Mouse (Mus musculus) c-Kit-negative CD71-positive TER-119-positive erythroid progenitor cells, embryonic 14.5 days (primary cell): ENCODE measurements around the gene Nwd1.

ENCODE experiments used
- DNase-seq: peaks from one replicate; pipeline ENCODE4 v3.0.0-alpha.2; 2013; ENCODE audit warnings: low read depth, low spot score

Gene Nwd1

DNA sequence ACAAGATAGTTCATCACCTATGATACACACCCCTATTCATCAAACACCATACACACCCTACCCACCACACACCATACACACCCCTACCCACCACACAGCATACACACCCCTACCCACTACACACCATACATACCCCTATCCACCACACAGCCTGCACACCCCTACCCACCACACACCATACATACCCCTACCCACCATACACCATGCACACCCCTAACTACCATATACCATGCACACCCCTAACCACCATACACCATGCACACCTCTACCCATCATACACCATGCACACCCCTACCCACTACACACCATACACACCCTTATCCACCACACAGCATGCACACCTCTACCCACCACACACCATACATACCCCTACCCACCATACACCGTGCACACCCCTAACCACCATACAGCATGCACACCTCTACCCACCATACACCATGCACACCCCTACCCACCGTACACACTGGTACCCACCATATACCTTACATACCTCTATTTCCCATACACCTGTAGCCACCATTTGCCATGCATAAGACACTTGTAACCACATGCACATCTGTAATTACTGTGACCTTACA, 51.9 kb downstream of the Nwd1 start:
- no peak for DNase-seq

DNA sequence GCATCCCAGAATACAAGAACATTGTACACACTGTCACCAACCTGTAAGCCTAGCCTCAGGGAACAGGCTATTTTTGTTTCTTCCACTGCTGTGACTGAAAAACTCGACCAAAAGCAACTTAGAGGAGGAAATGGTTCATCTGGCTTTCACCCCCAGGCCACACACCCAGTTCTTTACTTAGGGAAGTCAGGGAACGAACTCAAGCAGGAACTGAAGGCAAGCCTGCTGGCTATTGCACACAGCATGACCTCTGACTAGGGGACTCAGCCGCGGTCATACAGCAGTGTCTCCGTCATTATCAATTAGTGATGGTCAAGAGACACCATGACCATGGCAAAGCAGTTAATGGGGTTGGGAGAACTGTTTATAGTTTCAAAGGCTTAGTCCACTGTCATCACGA, 66.1 kb downstream of the Nwd1 start:
- no peak for DNase-seq

- DNase-seq: no peak
Measured at GRCm38 (mm10) chr8:72716594-72716993, 70.1 kb downstream of the Nwd1 start.

DNA sequence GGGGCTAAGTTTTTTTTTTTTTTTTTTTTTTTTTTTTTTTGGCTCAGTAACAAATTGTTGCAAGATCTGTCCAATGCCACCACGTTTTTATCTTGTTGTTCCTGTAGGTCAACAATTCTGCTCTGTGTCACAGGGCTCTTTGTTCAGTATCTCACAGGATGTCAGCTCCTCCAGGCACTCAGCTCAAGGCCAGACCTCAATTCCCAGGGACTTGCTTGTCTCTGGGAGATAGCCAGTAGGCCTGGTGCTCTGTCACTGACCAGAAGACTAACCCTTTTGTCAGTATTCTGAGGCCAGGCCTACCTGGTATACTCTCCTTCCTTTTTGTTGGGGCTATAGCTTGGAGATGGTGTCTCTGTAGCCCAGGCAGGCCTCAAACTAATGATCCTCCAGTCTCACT, 74.0 kb downstream of the Nwd1 start:
- DNase-seq: no peak

DNA sequence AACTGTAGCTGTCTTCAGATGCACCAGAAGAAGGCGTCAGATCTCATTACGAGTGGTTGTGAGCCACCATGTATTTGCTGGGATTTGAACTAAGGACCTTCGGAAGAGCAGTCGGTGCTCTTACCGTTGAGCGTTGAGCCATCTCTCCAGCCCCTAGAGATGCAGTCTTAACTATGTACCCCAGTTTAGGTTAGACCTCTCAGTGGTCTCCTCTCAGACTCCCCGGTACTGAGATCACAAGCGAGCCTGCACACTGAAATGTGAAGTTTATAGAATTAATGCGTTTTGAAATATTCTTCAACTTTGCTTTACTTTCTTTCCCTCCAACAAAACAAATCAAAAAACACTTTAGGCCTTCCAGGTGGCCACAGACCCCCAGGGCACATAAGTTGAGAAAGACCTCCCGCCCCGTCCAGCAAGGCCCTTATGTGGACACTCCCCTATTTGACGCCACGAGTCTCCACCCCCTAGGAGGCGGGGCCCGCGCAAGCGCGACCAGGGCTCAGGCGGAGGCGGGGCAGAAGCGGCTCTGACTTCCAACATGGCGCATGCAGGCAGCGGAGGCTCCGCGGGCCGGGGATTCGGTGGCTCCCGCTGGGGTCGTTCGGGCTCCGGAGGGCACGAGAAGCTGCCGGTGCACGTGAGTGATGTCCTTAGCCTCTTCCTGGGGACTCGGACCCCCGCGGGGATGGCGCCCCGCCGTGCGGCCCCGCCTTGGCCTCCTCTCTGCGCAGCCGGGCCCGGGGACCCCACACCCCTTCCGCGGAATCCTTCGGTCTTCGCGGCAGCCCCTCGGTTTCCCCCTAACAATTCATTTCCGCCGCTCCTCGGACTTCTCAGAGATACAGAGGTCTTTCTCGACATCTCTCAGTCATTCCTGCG, 76.5 kb downstream of the Nwd1 start, which contains the start of gene Sin3b:
Gene Sin3b, plus strand, starts transcription at position 517 of the 882 bp plus-strand sequence.
- DNase-seq: peak; percentile 80

GRCm38 (mm10) chr8:72723651-72724001, 77.1 kb downstream of the Nwd1 start:
- no peak for DNase-seq

DNA sequence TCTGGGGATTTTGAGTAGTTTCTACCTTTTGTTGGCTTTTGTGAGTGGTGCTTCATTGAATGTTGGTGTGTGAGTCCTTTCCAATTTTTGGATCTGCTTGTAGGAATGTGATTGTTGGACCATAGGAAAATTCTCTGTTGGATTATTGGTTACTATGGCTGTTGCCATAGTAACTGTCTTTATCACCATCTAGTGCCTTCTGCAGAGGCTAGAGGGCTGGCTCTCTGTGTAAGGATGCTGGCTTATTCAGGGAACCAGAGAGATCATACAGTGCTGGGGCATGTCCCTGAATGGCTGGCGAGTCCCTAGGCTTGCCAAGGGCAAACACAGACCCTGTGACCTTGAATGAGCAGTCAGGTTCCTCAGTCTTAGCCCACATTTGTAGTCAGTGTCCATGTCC, 82.1 kb downstream of the Nwd1 start:
- no peak for DNase-seq

DNA sequence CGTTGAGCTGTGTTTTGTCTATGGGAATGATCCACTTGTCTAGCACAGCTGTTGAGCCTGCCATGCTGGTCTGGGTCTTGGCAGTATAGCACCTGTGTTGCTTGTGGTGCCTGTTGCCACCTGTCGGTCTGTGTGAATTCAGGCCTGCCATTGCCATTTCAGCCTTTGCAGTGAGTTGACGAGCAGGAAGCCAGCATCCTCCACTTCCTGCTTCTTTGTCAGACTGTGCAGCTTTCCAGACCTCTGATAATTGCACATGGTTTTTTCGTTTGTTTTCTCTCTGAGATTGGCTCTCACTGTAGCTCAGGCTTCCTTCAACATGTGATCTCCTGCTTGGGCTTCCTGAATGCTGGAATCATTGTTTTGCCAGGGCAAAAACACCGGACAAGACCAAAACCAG, 88.5 kb downstream of the Nwd1 start:
- no peak for DNase-seq

GRCm38 (mm10) chr8:72736868-72737267, 90.4 kb downstream of the Nwd1 start:
- DNase-seq: no peak

DNA sequence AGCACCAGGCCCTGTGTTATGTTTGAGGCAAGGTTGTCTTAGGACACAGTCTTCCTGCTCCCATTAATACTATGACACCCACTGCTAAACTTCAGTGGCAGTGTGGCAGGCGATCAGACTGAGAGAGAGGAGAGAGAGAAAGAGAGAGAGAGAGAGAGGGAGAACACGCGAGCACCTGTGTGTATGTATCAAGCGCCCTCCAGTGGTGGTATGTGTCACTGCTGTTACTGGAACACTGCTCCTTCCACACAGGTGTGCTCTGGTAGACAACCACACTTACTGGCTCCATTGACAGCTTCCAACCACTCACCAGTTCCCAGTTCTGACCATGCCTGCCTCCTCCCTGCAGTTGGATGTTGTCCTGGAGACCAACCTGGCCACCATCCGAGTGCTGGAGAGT, 99.5 kb downstream of the Nwd1 start:
- no peak for DNase-seq

- DNase-seq: no peak
Measured at GRCm38 (mm10) chr8:72749846-72750245, 103.3 kb downstream of the Nwd1 start.

DNA sequence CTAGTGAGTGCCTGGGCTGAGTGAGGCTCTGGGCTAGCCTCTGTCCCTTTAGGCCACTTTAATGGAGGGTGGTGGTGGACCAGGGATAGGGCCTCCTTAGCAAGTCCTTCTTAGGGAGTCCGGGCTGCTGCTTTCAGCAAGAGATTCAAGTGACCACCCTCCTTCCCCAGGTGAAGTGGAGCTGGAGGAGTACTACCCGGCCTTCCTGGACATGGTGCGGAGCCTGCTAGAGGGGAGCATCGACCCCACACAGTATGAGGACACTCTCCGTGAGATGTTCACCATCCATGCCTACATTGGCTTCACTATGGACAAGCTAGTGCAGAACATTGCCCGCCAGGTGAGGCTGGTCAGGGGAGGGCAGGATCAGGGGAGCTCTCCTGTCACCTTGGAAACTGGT, 103.8 kb downstream of the Nwd1 start:
- no peak for DNase-seq

DNA sequence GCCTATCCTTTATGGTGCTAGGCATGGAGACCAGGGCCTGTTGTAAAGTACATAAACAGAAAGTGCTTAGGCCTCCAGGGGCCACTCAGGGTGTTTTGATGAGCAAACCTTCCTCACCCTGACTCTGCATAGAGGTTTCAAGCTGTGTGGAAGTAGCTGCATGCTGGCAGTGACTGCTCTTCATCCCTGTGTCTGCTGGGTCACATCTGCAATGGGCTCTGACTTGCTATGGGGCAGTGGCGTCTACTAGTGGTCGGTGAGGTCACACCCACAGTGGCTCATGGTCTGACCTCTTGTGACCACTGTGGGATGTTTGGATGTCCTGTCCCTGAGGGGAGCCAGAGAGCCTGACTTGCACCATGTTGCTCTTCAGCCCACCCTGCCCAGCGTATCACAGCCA, 104.6 kb downstream of the Nwd1 start:
- DNase-seq: no peak

GRCm38 (mm10) chr8:72752289-72752688, 105.8 kb downstream of the Nwd1 start:
- DNase-seq: no peak

GRCm38 (mm10) chr8:72753165-72753564, 106.7 kb downstream of the Nwd1 start:
- DNase-seq: no peak

DNA sequence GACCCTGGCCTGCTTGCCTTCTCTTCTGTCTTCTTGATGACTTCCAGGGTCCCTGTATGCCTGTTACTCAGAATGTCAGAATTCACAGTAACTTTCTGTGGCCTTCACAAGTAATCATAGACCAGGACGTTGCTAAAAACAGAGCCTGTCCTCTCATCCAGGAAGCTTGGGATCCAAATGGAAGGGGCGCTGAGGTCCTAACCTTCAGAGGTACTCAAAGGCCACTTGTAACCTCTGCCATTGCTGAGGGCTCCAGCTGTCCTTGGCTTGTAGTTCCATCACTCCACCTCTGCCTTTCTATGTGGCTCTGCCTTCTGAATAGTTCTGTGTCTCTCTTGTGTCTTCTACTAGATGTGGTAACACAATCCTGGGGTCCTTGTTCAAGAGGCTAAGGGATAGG, 107.3 kb downstream of the Nwd1 start:
- no peak for DNase-seq

DNA sequence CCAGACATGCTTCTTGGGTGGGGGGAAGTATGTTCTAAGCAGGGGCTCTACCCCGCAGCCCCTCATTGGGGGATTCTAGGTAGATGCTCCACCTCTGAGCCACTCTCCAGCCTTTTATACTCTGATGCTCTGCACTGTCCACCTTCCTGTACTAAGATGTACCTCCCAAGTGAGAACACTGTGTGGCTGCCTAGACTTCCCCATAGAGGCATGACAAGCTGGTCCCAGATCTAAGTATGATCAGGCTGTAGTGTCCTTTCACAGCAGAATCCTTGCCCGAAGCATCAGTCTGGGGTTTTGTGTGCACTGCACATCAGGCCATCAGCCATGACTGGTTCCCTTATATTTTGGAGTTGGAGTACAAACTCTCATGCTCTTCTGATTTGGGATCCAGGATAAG, 109.5 kb downstream of the Nwd1 start:
- no peak for DNase-seq

DNA sequence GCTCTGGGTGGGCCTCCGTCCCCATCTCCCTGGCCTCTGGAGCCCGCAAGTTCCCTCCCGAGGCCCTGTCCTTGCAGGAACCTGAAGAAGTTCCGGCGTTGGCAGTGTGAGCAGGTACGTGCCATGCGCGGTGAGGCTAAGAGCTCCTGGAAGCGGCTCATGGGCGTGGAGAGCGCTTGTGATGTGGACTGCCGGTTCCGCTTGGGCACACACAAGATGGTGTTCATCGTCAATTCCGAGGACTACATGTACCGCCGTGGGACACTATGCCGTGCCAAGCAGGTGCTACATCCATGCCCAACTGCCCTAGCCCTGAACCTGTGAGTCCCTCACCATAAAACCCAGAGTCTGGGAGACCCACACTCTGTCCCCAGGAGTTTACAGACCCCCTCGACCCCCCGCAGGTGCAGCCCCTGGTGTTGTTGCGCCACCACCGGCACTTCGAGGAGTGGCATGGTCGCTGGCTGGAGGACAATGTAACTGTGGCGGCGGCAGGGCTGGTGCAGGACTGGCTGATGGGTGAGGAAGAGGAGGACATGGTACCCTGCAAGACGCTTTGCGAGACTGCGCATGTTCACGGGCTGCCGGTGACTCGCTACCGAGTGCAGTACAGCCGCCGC, 110.4 kb downstream of the Nwd1 start:
- DNase-seq: no peak

DNA sequence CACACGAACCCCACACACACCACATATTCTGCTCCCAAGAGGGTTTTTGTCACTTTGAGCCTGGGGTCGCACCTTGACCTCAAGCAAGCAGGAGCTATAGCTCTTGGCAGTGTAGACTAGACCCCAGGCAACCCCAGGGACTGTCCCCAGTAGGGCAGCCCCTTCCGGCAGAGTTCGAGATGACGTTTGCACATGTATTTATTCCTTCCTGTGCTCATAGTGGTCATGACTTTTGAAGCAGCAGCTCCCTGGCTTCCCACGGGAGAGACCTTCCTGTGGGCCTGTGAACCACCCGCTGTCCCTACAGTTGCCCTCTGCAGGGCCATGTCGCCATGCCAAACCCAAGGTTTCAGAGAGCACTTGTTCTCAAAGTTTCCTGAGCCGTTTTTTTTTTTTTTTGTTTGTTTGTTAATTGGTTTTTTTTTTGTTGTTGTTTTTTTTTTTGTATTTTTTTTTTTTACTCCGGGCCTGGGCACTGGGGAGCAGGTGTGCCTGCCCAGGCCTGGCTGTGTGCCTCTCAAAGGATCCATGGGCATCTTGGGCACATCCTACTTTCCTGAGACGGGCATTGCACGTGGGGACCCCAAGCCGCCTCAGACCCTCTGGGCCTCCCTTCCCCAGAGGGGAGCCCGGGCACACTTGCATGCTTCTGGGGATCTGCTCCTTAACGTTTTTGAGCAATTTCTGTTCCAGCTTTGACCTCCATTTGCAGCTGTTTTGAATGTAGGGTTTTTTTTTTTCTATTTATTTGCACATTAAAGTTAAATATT, 111.1 kb downstream of the Nwd1 start:
- DNase-seq: no peak

DNA sequence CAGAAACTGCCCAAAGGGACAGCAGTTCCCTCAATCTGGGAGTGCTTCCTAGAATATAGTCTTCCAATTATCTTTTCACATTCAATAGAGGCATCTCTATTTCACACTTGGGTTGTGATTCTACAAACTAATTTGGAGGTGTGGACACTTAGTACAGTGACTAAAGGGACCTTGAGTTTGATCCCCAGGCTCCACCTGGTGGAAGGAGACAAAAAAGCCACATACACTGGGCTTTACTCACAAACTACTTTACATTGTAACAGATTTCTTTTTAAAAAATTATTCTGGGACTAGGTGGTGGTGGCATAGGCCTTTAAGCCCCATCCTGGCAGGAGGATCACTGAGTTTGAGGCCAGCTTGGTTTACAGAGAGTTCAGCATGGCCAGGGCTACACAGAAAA, 111.8 kb downstream of the Nwd1 start:
- no peak for DNase-seq

GRCm38 (mm10) chr8:72760216-72760615, 113.7 kb downstream of the Nwd1 start:
- no peak for DNase-seq
